Mouse (Mus musculus) megakaryocyte progenitor cell, adult 5-6 weeks (primary cell): ENCODE measurements at regions not wholly inside any gene's neighbourhood (a gene's known extent, or its start where the extent isn't known, plus 50 kb on each side); places are given as distances from the start of the nearest gene placed in this dataset.
A peak's percentile ranks its signal among the peaks of the same experiment; 100 is the strongest.

ENCODE experiments used
- ATAC-seq: replicated peaks from 2 replicates; pipeline ENCODE4 v1.8.0; 2016; ENCODE audit warnings: mild to moderate bottlenecking, moderate TSS enrichment, inconsistent platforms; ENCODE audit not compliant: poor library complexity

DNA sequence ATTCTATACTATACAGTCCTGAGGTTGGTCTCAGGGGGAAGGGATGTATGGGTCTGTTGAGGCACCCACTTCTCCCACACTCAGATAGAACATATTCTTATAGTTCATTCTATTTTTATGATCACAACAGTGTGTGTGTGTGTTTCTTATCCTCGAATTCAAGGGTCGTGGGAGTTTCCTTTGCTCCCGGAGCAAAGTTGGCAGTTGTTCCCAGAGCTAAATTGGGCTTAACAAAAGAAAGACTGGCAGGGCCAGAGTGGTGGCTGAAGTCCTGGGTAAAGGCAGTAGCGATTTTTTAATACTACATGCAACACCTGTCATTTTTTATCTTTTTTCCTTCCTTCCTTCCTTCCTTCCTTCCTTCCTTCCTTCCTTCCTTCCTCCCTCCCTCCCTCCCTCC is 131.5 kb upstream of the Sp4 start:
- ATAC-seq = no peak

DNA sequence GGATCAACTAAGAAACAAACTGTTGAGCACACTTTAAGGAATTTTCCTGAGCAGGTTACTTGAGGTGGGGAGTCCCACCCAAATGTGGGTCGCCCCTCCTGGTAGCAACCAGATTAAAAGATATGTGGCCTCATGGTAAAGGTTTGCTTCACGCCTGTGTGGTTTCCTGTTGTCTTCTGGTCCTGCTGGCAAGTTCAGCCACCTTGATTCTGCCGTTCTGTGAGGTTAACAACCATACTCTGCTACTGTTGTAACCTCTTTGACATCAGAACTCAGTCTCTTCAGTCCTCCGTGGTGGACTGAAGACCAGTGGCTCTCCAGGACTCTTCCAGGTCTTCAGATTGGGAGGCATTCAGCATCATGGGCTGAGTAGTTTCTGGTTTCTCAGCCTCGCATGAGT is 127.1 kb upstream of the Sp4 start:
- ATAC-seq = no peak

DNA sequence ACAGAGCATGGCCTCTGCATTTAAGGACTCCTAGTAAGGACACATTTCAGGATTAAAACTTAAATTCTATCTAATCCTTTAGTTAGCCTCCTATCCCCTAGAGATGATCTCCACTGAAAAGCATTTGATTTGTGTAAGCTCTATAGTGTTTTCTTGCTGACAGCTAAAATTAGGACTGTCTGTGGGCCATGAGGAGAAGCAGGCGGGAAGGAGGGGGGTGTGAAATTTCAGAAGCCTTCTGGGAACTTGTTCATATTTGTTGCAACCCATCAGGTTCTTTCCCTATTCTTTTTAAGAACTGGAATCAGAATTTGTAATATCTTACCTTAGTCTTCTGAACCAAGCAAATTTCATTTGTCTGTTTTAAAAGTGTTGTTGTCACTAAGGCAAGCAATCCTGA is 114.7 kb upstream of the Sp4 start:
- ATAC-seq = no peak

DNA sequence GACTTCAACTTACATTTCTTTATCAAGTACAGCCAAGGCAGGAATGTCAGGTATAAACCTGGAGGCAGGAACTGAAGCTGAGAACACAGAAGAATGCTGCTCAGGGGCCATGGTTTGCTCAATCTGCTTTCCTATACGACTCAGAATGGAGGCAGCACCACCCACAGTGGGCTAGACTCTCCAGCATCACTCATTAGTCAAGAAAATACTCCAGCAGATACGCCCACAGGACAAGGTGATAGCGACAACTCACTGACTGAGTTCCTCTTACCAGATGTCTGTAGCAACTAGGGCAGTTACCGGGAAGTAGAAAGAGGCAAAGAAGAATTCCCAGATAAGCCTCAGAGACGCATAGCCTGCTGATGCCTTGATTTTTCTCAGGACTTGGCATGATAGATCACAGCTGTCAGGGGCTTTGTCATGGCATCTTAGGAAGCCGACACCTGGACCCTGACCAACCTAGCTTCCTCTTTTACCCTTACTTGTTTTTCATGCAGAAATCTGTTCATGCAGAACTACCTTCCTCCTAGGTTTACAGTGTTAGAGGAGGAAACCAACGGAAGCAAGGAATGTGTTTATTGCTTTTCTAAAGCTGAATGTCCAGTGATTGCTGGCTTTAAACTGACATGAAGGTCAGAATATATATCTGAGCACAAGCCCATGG is 110.7 kb upstream of the Sp4 start:
- peak; percentile 54 for ATAC-seq

DNA sequence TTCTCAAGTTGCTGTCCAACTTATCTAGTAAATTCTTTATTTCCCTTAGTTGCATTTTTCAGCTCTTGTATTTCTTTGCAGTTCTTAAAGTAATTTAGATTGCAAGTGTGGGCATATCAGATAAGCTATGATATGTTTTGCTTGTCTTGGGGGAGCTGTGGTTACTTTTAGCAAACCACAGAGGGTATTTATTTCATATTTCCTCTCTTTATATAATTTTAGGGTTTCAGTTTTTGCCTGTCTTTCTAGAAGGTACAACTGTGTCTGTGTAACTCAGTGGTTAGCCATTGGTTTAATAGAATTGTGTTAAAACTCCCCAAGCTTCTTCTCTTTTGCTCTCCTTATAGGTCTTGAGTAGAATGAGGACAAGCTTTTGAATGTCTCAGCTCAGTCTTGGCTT is 109.7 kb upstream of the Sp4 start:
- ATAC-seq = no peak

DNA sequence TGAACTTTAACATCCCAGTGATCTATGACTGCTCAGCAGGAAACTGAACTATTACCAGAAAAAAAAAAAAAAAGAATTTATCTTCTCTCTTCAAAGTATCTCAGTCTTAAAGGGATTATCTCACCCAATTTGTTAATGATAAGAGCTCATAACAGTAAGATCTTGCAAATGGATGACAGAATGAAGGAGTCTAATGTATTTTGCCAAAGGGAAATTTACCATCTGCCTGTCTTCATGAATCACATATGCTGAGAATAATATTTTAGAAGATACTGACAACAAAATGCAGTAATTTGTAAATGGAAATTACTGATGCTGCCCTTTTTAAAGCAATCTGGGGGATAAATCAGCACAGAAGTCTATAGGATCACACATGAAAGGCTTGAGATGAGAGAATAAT is 103.9 kb upstream of the Sp4 start:
- ATAC-seq = no peak

DNA sequence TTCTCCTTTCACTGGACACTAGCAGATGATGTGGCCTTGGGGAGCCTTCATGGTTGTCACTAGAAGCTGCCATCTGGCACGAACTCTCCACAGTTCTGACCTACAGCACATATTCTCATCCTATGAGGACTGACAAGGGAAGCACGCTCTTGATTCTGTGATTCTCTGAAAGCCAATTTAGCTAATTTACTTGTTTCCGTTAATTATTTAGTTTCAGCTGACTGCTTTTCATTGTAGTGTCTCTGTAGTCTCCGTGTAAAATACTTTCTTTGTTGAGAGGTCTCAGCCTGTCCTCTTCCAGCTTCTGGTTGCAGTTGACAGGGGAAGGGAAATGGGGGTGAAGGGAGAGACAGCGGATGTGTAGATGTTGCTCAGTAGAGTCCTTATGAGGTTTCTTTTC is 102.9 kb upstream of the Sp4 start:
- ATAC-seq = no peak

DNA sequence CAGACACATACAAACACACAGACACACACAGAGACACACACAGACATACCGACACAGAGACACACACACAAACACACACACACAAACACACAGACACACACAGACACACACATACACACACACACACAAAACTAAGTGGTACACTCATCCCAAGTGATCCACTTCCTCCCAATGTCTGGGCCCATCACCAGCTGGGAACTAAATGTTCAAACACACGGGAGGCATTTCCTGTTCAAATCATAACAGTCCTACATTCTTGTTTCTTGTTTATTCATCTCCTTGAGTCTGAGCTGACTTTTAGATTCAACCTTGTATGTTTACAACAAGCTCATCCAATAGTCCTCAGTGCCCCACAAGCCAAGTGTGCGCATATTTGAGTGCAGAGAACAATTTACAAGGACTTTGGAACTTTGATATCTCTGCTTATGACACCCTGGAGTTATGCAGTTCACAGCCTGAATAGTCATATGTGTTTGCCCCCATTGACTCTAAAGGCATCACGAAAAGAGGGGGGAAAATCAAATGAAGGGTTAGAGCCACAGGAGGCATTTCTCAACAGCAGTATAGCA is 102.4 kb upstream of the Sp4 start:
- no peak for ATAC-seq

DNA sequence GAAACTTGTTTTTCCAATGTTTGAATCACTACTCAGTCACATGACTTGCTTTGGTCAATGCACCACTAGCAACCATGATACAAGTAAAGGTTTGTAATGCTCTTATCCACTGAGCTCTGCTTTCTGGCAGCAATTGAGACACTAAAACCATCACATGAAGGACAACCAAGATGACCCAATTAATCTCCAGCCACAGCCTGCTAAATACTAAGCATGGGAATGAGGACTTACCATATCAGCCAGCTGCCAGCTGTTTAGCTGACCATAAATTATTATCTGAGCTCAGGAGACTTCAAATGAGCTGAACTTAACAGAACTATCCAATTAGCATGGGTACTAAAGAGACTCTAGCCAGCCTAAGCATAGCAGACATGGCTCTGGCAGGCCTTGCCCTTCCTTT is 100.1 kb upstream of the Sp4 start:
- ATAC-seq = no peak

DNA sequence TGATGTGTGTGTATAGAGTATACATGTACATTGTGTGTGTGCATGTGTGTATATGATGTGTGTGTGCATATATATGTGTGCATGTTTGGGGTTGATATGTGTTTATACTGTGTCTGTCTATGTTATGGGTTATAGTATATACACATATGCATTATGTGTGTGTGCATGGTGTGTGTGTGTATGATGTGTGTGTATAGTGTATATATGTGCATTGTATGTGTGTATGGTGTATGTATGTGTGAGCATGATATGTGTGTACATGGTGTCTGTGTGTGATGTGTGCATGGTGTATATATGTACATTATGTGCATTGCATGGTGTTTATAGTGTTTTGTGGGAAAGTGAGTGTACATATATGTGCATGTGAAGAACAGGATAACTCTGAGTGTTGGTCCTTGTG is 90.4 kb upstream of the Sp4 start:
- no peak for ATAC-seq

DNA sequence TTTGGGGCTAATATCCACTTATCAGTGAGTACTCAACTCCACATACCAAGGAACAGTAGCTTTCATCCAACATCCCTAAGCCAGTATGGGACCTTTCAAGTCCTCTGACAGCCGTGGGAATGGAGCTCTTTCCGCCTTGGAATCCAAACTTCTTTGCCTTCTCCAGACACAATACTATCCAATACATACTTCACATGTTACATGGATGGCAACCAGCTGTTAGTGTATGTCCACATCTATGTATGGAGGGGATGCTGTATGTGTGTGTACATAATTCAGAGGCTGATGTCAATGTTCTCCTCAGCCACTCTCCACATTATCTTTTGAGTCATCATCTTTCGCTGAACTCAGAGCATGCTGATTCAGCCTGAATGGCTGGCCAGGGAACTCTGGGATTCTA is 79.8 kb upstream of the Sp4 start:
- ATAC-seq = no peak

DNA sequence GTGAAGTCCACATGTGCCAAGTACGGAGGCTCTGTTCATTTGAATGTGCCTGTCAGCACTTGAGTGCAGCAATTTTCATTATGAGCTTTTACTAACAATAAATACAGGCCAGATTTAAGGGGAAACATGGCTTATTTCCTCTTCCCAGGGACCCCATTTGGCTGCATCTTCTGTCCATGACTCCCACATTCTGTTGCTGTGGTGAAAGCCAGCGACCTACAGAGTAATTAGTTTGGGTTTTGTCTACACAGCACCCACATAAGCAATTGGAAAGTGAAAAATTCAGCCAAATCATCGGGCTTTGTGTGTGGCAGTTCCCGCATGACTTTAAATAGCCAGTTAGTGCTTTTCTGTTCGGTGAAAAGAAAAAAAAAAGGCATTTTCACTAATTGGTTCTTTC is 76.7 kb upstream of the Sp4 start:
- ATAC-seq = no peak

DNA sequence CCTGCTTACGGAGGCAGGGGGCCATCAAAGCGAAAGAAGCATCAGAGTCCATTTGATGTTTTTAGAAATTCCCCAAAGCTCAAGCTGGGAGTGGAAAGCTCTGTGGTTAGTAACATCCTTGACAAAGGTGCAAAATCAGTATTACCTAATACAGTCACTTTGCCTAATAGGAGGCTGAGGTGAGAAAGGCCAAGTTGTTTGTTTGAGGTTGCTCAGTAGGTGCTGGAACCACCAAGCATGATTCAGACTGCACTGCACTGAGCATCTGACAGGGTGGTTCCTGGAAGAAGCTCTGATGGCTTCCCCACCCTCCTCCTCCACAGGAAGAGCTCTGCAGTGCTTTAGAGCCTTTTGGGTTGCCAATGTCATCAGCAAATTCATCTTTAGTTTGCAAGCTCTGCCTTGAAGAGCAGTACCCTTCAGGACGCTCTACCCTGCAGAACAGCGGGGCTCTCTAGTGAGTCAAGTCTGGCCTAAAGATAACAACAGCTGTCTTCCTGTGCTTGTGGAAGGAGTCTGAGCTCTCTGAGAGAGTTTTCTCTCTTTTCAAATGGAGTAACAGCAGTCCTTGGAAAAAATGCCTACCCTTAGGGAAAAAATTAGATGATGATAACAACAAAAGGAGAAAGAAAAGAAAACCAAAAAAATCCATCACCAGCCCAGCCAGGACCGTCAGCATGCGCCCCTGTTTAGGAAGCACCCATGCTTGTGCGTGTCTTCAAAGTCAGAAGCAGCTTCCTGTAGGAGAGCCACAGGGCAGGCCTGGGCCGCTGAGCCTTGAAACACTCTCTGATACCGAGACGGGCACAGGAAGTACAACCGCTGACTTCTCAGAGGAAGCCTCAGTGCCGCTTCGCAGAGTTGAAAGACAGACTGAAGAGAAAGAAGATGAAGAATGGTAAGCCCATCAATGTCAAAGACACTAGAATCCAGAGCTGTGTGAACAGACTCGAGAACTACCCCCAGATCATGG is 75.6 kb upstream of the Sp4 start:
- ATAC-seq = peak; percentile 79

DNA sequence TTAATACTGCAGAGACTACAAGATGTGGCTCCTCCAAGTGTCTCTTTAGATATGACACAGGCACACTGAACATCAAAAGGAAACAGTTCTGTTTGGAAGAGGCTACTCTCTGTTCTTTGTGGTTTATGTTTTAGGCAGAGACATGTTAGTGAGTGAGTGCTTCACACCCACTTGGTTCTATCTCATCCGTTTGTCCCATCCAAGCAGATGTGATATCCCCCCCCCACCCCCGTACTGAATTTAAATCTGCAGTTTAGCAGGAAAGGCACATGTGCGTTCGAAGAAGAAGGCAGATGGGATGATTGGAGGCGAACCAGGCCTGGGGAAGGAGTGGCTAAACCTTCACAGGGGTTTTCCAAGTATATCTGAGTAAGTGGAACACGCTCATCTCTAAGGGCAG is 72.0 kb upstream of the Sp4 start:
- ATAC-seq = peak; percentile 32

DNA sequence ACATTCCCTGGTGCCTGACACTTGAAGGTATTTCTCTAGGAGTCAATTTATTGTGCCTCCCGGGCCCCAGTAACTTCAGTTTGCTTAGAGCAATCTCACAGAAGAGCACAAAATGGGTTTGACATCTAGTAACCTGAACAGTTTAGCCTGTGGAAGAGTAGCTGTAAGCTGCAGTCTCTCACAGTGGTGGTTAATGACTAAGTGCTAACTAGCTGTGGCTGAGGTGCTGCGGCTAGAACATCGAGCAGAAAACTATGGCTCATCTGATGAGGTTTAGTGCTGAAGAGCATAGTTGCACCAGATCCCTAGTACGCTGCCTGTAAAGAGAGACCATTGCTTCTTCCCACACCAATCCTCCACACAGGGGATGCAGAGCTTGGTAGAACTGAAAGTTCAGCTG is 70.7 kb upstream of the Sp4 start:
- no peak for ATAC-seq

DNA sequence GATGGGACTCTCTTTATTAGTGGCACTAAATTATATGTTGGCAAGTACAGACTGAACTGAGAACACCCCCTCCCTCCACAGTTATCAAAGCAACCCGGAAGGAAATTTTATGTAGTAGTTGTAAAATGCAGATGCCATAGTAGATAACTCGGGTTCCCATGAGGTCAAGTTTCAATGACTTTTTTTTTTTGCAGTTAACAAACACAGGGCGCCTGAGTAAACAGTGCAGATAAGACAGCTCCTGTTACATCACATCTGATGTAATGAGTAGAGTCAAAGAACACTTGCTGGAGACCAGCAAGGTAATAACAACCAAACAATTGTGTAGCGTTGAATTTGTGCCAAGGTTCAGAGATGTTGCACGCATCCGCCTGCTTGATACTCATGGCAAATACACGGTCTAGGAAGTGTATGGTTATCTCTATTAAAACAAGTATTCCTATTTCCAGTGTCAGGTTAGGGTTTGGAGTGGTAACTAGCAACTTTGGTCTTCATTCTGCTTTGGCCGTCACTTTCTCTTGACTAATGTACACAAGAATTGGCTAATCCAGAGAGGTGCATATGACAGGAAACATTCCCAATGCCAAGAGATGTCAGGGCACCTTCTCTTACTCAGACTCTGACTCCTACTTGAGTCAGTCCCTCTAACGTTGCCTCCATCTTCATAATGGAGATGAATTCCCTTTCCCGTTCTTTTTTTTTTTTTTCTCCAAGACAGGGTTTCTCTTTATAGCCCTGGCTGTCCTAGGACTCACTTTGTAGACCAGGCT is 66.3 kb upstream of the Sp4 start:
- ATAC-seq = peak; percentile 77

DNA sequence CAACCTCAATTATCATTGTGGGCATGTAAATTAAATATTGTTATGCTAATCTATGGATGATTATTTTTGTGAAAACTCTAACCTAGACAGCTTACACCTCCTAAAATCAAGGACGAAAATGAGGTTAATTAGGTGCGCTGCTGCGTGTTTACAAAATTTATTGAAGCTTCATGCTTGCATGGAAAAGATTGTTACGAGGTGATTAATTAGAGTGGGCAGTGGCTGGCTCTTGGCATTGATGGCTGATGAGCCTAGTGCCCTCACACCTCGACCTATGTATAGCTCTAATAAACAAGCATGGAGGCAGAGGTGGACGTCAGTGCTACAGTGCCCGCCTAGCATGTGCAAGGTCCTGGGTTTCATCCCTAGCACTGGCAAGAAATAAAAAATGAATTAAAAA is 51.6 kb upstream of the Sp4 start:
- ATAC-seq = no peak

DNA sequence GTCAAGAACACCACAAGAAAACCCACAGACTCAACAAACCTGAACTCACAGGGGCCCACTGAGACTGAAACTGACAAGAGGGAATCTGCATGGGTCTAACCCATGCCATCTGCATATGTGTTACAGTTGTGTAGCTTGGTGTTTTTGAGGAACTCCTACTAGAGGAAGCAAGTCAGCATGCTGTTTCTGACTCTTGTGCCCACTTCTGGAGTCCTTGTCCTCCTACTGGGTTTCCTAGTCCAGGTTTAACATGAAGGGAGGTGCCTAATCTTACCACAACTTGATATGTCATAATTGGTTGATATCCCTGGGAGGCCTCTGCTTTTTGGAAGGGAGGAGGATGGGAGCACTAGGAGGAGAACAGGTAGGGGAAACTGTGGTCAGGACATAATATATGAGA is 50.2 kb upstream of the Sp4 start:
- peak; percentile 50; the same call in 1 of the 2 replicates for ATAC-seq
